20 mouse cellular contexts compared by ENCODE assay signal in genomic region chr1:184483371-184483770, GRCm38 (mm10).
"Had no signal": no experiment of that assay in that cellular context is flagged by ENCODE, and none has a peak within 500 bp of the region (broad histone marks: within the 10 kb centered on the region; RNA-seq: fewer than 3 reads in every experiment).

No protein-coding gene starts in this region.

- H3K9me3 ChIP-seq: kidney, embryonic 15.5 days; liver, embryonic 13.5 days; megakaryocyte, embryonic 14.5 days; midbrain, embryonic 10.5 days; midbrain, embryonic 15.5 days; neural tube, embryonic 12.5 days; neural tube, embryonic 15.5 days had no signal

- H3K9ac ChIP-seq: kidney, embryonic 15.5 days; liver, embryonic 13.5 days; midbrain, embryonic 15.5 days; neural tube, embryonic 12.5 days; neural tube, embryonic 15.5 days had no signal

- H3K4me3 ChIP-seq: kidney, embryonic 15.5 days; left cerebral cortex, adult 2 months; liver, embryonic 13.5 days; megakaryocyte, embryonic 14.5 days; midbrain, embryonic 10.5 days; midbrain, embryonic 15.5 days; neural tube, embryonic 12.5 days; neural tube, embryonic 15.5 days had no signal

- H3K27ac ChIP-seq: kidney, embryonic 15.5 days; left cerebral cortex, adult 2 months; liver, embryonic 13.5 days; midbrain, embryonic 10.5 days; midbrain, embryonic 15.5 days; neural tube, embryonic 12.5 days; neural tube, embryonic 15.5 days; stomach, postnatal 0 days had no signal

- H3K4me1 ChIP-seq: kidney, embryonic 15.5 days; liver, embryonic 13.5 days; megakaryocyte, embryonic 14.5 days; midbrain, embryonic 10.5 days; midbrain, embryonic 15.5 days; neural tube, embryonic 15.5 days had no signal

- DNase-seq: kidney, adult 11 months; kidney, adult 8-10 months; kidney, postnatal 10 days; kidney, postnatal 36 days; layer of hippocampus, postnatal 36 days; liver, embryonic 13.5 days; right cerebral cortex, adult 18-20 months; right cerebral cortex, postnatal 14 days; right cerebral cortex, postnatal 4 days; thymus, adult 2 months; thymus, postnatal 14 days; thymus, postnatal 4 days had no signal

- H3K27me3 ChIP-seq: liver, embryonic 13.5 days; megakaryocyte, embryonic 14.5 days; midbrain, embryonic 15.5 days had no signal

- ATAC-seq: midbrain, embryonic 15.5 days had no signal

- H3K4me2 ChIP-seq: kidney, embryonic 15.5 days; liver, embryonic 13.5 days; midbrain, embryonic 15.5 days; neural tube, embryonic 12.5 days; neural tube, embryonic 15.5 days had no signal

- H3K36me3 ChIP-seq: kidney, embryonic 15.5 days; liver, embryonic 13.5 days; midbrain, embryonic 10.5 days; midbrain, embryonic 15.5 days; neural tube, embryonic 12.5 days; neural tube, embryonic 15.5 days had no signal
